Mouse (Mus musculus): ENCODE data around the gene Olfr704.

DNA sequence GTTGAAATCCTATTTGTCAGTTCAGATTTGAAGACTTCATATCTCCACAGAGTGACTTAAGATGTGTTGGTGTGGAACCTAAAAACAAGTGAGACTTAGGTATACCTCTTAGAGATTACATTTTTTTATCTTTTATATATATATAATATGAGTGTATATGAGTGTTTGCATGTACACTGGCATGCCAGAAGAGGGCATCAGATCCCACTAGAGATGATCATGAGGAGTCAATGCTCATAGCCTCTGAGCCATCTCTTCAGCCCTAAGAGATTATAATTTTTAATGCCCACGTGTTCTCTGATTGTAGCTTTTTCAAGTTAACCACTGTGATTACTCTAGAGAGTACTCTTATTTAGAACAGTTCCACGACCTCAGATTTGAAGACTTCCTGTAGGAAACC is 44.7 kb downstream of the Olfr704 start, which contains the start of gene Olfr1532-ps1:
- TF ChIP-seq CTCF (IDR thresholded peaks at IDR 0.05; ENCODE audit: low read depth) (no peak), EP300 (IDR thresholded peaks at IDR 0.05; ENCODE audit: low read depth) (no peak)
